In the genomic region with DNA sequence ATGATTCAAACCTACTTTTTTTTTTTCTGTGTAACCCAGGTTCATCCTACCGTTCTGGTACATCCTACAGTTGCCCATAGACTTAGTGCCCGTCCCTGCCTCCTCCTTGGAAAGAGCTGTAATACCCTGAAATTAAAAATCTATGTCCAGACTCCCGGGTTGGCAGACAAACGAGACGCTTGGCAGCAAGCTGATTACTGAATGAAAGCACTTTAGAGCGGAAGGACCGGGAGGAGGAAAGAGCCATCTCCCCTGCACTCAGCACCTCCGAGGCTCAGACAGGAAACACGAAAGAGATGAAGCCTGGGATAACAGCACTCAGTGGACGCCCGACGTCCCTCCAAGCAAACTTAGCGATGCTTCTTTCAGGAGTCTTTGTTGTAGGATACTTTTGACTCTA, we compare ENCODE assay signal across 17 mouse cellular contexts.
DNase-seq lines count a peak whose midpoint lies in the region; ATAC-seq lines count a peak whose summit lies in the region.
"Had no signal": no experiment of that assay in that cellular context is flagged by ENCODE, and none has a peak within 500 bp of the region (broad histone marks: within the 10 kb centered on the region; RNA-seq: fewer than 3 reads in every experiment).

No protein-coding gene starts in this region.

- H3K36me3 ChIP-seq in heart, embryonic 13.5 days, result no peaks in the 10 kb centered on the region
- H3K36me3 ChIP-seq in heart, embryonic 11.5 days (ENCODE audit: control insufficient read depth, insufficient read depth, low read length), result no peaks in the 10 kb centered on the region
- no peaks in the 10 kb centered on the region for H3K36me3 ChIP-seq in midbrain, embryonic 14.5 days (ENCODE audit: control insufficient read depth, insufficient read depth, low read length)
- H3K36me3 ChIP-seq: embryonic facial prominence, embryonic 12.5 days; midbrain, embryonic 12.5 days had no signal

- no peak overlapping the region for H3K4me3 ChIP-seq in heart, embryonic 13.5 days
- H3K4me3 ChIP-seq in heart, embryonic 11.5 days (ENCODE audit: low read depth, low read length), result no peak overlapping the region
- no peak overlapping the region for H3K4me3 ChIP-seq in midbrain, embryonic 14.5 days (replicated peaks; ENCODE audit: low read depth, low read length)
- H3K4me3 ChIP-seq: embryonic facial prominence, embryonic 12.5 days; midbrain, embryonic 12.5 days; myocyte had no signal

- WGBS in heart, embryonic 13.5 days, result 38% methylated on average over 13 of the region's 13 CpGs
- 39% methylated on average over 13 of the region's 13 CpGs for WGBS in heart, embryonic 11.5 days (ENCODE audit: insufficient replicate concordance)
- WGBS in midbrain, embryonic 14.5 days, result 76% methylated on average over 13 of the region's 13 CpGs

- no peak overlapping the region for H3K27ac ChIP-seq in heart, embryonic 13.5 days (replicated peaks)
- no peak overlapping the region for H3K27ac ChIP-seq in heart, embryonic 11.5 days (ENCODE audit: low read depth, low read length)
- H3K27ac ChIP-seq in midbrain, embryonic 14.5 days (replicated peaks; ENCODE audit: low read depth, low read length), result no peak overlapping the region
- H3K27ac ChIP-seq: embryonic facial prominence, embryonic 12.5 days; macrophage; midbrain, embryonic 12.5 days had no signal

- ATAC-seq in heart, embryonic 13.5 days (ENCODE audit: extremely low read depth, insufficient number of reproducible peaks, low FRiP score, low TSS enrichment), result no peak
- ATAC-seq in heart, embryonic 11.5 days (replicated peaks; ENCODE audit: insufficient number of reproducible peaks, low FRiP score, low TSS enrichment), result no peak
- no peak for ATAC-seq in midbrain, embryonic 14.5 days (ENCODE audit: low FRiP score, low TSS enrichment)
- ATAC-seq: hindbrain, embryonic 16.5 days had no signal

- H3K9ac ChIP-seq in heart, embryonic 13.5 days, result no peak overlapping the region
- no peak overlapping the region for H3K9ac ChIP-seq in heart, embryonic 11.5 days (ENCODE audit: low read depth, low read length)
- no peak overlapping the region for H3K9ac ChIP-seq in midbrain, embryonic 14.5 days (replicated peaks; ENCODE audit: low read length)
- H3K9ac ChIP-seq: embryonic facial prominence, embryonic 12.5 days; lung, embryonic 14.5 days; midbrain, embryonic 12.5 days had no signal

- H3K4me2 ChIP-seq in heart, embryonic 13.5 days, result peak overlapping the region; percentile 22; the same call in 1 of the 2 replicates
- no peak overlapping the region for H3K4me2 ChIP-seq in heart, embryonic 11.5 days
- no peak overlapping the region for H3K4me2 ChIP-seq in midbrain, embryonic 14.5 days (ENCODE audit: low read length)
- H3K4me2 ChIP-seq: embryonic facial prominence, embryonic 12.5 days; liver, embryonic 11.5 days; lung, embryonic 14.5 days; midbrain, embryonic 12.5 days had no signal

- peaks cover 4% of the 10 kb centered on the region; the same call in 1 of the 2 replicates for H3K9me3 ChIP-seq in heart, embryonic 13.5 days
- H3K9me3 ChIP-seq in heart, embryonic 11.5 days (replicated peaks; ENCODE audit: control insufficient read depth, low read length), result no peaks in the 10 kb centered on the region
- no peaks in the 10 kb centered on the region for H3K9me3 ChIP-seq in midbrain, embryonic 14.5 days (ENCODE audit: control insufficient read depth, low read length)
- H3K9me3 ChIP-seq: embryonic facial prominence, embryonic 12.5 days had no signal

- no peaks in the 10 kb centered on the region for H3K4me1 ChIP-seq in heart, embryonic 13.5 days
- H3K4me1 ChIP-seq in heart, embryonic 11.5 days (ENCODE audit: control insufficient read depth, insufficient read depth, low read length), result no peaks in the 10 kb centered on the region
- H3K4me1 ChIP-seq in midbrain, embryonic 14.5 days (ENCODE audit: control insufficient read depth, insufficient read depth, low read length), result no peaks in the 10 kb centered on the region
- H3K4me1 ChIP-seq: embryonic facial prominence, embryonic 12.5 days; midbrain, embryonic 12.5 days had no signal

- DNase-seq in cerebellum, adult 18-20 months, result peak; percentile 10 to 20
- no peak for DNase-seq in cerebellum, adult 8-10 months
- DNase-seq in layer of hippocampus, postnatal 25 days (ENCODE audit: extremely low spot score in 1 of 2, low spot score in 1 of 2), result peak; percentile 16 to 23
- DNase-seq in layer of hippocampus, adult 9-10 months (ENCODE audit: low spot score), result no peak
- DNase-seq in cerebellum, postnatal 25 days, result peak; percentile 43 to 50
- DNase-seq in midbrain, embryonic 14.5 days, result no peak
- DNase-seq: kidney, adult 9 months; lung, embryonic 14.5 days; thymus, postnatal 4 days had no signal

- H3K27me3 ChIP-seq in heart, embryonic 13.5 days (replicated peaks), result no peaks in the 10 kb centered on the region
- H3K27me3 ChIP-seq in heart, embryonic 11.5 days (ENCODE audit: control insufficient read depth, insufficient read depth, low read length), result no peaks in the 10 kb centered on the region
- no peaks in the 10 kb centered on the region for H3K27me3 ChIP-seq in midbrain, embryonic 14.5 days (ENCODE audit: control insufficient read depth, insufficient read depth, low read length)
- H3K27me3 ChIP-seq: embryonic facial prominence, embryonic 12.5 days; midbrain, embryonic 12.5 days had no signal

Comparison
In these comparisons a context has a peak if more than half of its experiments do, and no peak if none do; other contexts are left out.
1. DNase-seq: peak in cerebellum, adult 18-20 months (2 of 2), layer of hippocampus, postnatal 25 days (2 of 2) and cerebellum, postnatal 25 days (2 of 2); none in cerebellum, adult 8-10 months (single experiment), layer of hippocampus, adult 9-10 months (single experiment) and midbrain, embryonic 14.5 days (single experiment).